Mouse (Mus musculus): ENCODE measurements around the gene Sp2.

DNA sequence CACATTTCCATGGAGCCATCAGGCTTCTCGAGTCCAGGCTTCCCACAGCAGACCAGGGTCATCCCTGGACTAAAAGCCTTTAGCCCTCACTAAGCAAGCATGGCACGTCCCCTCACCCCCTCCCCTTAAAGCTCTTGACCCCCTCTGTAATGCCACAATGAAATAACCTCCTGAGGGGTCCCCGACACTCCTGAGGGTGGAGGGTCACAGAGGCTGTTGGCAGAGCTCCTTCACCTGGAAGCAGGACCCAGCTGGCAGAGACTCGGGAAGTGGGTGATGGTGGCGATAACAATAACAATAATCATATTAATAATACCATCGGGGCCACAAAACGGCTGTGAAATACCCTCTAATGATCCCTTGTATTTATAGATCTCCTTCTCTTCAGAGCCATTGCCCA, at the start of gene Sp2:
- TF ChIP-seq CTCF (conservative IDR thresholded peaks at IDR 0.05; ENCODE audit: low read length) = no peak
- TF ChIP-seq POU5F1 (IDR thresholded peaks at IDR 0.05; ENCODE audit: borderline replicate concordance, low read length) = no peak
- TF ChIP-seq NANOG (IDR thresholded peaks at IDR 0.05; ENCODE audit: borderline replicate concordance, low read length) = no peak
